Mouse (Mus musculus) cerebellum, adult 2 months (tissue): ENCODE measurements around the gene Xpc.

ENCODE experiments used
- CTCF ChIP-seq: fragments of 200-500 bp; IDR thresholded peaks from 2 replicates; pipeline ENCODE4 v1.5.1; 2011; ENCODE audit warnings: low read depth, mild to moderate bottlenecking, control low read depth, low read length, moderate library complexity, borderline replicate concordance; ENCODE audit not compliant: insufficient read depth
- POLR2A ChIP-seq: fragments of 200-500 bp; IDR thresholded peaks from 2 replicates; pipeline ENCODE4 v1.6.1; 2011; ENCODE audit warnings: low read length, control low read depth, borderline replicate concordance; ENCODE audit not compliant: insufficient read depth

DNA sequence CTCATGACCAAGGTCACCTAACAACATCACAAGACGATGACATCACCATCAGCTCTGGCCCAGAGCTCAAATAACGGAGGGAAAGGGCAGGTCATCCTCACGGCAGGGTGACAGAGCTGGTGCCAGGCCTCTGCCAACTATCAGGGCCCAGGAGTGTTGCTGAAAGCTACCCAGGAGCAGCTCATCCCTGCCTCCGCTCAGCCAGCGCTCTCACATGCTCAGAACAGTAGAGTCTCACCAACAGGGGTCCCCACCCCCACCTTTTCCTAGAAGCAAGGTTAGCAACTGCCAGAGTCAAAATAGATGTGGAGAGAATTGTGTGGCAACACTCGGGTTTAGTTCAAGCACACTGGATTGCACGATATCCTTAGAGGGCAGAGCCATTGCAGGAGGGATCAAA is 12.6 kb upstream of the Xpc start:
- TF ChIP-seq CTCF: no peak
- no peak for TF ChIP-seq POLR2A
